Mouse (Mus musculus): ENCODE data around the gene Tns3. TPM values are rescaled to one million over a fixed set of nuclear protein-coding genes. Genes with fewer than 3 reads are reported as not detected.
"Not testable (repeated sequence)": the region's sequence is repeated elsewhere in the genome, so short reads cannot be mapped to it uniquely, and the experiment has no call there.

Gene Tns3
- polyA plus RNA-seq, 1 experiment from 2014 or later, result 58.1 TPM

DNA sequence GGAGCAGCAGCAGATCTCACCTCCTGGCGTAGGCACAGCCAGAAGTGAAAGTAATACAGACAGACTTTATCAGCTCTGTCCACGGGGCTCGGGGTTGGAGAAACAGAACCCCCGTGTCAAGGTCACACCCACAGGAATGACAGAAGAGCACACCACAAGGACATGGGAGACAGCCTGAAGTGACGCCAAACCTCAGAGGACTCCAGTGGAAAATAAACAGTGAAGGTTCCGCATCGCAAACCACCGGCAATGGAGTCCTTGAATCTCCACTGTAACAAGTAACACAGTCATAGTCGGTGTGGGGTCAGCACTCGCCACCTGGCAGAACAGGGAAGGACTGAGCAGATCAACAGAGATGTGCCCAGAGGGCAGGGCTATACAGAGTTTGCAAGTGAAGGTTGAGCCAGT lies 35.5 kb downstream of the Tns3 start:
- no peak overlapping the region for H3K27ac ChIP-seq (ENCODE audit: low read length)
- no peaks in the 10 kb centered on the region for H3K9me3 ChIP-seq (ENCODE audit: control insufficient read depth, low read length)
- H3K36me3 ChIP-seq (ENCODE audit: control insufficient read depth, insufficient read depth, low read length), result no peaks in the 10 kb centered on the region
- no peak for ATAC-seq (ENCODE audit: low read depth)
- H3K4me3 ChIP-seq (ENCODE audit: low read length), result no peak overlapping the region
- peaks cover 30% of the 10 kb centered on the region for H3K4me1 ChIP-seq (replicated peaks; ENCODE audit: control insufficient read depth, insufficient read depth, low read length)
- 0 out of 2 replicates have a peak overlapping the region, but pooled peaks have one; percentile 9 for H3K4me2 ChIP-seq (ENCODE audit: low read depth, low read length)
- WGBS, result 42% methylated on average over 10 of the region's 10 CpGs
- no peaks in the 10 kb centered on the region for H3K27me3 ChIP-seq (ENCODE audit: control insufficient read depth, insufficient read depth, low read depth, low read length)
- H3K9ac ChIP-seq (ENCODE audit: low read length), result 0 out of 2 replicates have a peak overlapping the region, but pooled peaks have one; percentile 6

DNA sequence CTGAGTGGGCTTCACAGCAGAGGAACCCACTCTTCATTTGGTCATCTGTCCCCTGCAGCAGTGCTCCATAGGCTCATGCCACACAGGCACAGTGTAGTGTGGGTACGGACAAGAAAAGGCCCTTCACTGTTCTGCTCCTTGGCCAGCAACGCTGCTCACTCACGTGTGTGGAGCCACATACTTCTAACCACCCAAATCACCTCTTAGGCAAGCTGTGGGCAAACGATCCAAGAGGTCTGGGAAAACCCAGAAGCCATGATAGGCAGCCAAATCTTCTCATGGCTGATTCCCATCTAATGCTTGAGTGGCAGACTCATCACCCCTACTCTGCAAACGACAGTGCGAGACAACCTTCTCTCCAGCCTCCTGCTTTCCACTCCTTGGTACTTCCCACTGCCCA lies 37.2 kb downstream of the Tns3 start:
- no peak overlapping the region for H3K9ac ChIP-seq (ENCODE audit: low read length)
- ATAC-seq (ENCODE audit: low read depth), result no peak

DNA sequence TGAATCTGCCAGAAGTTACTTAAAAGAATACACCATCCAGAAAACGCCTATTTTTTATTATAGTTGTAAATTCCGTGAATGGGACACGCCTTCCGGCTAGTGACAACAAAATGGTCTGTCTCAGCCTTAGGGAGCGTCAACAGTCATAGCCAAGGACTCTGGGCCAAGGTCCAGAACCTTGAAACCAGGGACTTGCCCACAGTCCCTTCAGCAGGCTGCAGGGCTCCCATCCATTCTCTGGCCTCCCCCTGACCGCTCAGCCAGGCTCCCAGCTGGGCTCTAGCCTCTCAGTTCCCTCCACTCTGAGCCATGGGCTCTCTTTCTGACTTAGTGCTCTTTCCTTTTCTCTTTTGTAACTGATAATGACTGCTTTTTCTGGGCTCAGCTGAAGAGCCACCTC lies 37.6 kb downstream of the Tns3 start:
- no peak for ATAC-seq (ENCODE audit: low read depth)
- Histone ChIP-seq H3K4me3 (ENCODE audit: low read length) (no peak overlapping the region), H3K27me3 (ENCODE audit: control insufficient read depth, insufficient read depth, low read depth, low read length) (no peaks in the 10 kb centered on the region), H3K4me1 (replicated peaks; ENCODE audit: control insufficient read depth, insufficient read depth, low read length) (peaks cover 35% of the 10 kb centered on the region), H3K36me3 (ENCODE audit: control insufficient read depth, insufficient read depth, low read length) (no peaks in the 10 kb centered on the region), H3K9ac (ENCODE audit: low read length) (no peak overlapping the region), H3K4me2 (ENCODE audit: low read depth, low read length) (no peak overlapping the region), H3K27ac (ENCODE audit: low read length) (no peak overlapping the region), H3K9me3 (ENCODE audit: control insufficient read depth, low read length) (no peaks in the 10 kb centered on the region)
- 87% methylated on average over 6 of the region's 6 CpGs for WGBS

More for the DNA sequence above, 37.2 kb downstream of the Tns3 start:
- Histone ChIP-seq H3K9me3 (ENCODE audit: control insufficient read depth, low read length) (no peaks in the 10 kb centered on the region), H3K36me3 (ENCODE audit: control insufficient read depth, insufficient read depth, low read length) (no peaks in the 10 kb centered on the region), H3K27ac (ENCODE audit: low read length) (no peak overlapping the region), H3K27me3 (ENCODE audit: control insufficient read depth, insufficient read depth, low read depth, low read length) (no peaks in the 10 kb centered on the region), H3K4me2 (ENCODE audit: low read depth, low read length) (no peak overlapping the region), H3K4me3 (ENCODE audit: low read length) (no peak overlapping the region), H3K4me1 (replicated peaks; ENCODE audit: control insufficient read depth, insufficient read depth, low read length) (peaks cover 33% of the 10 kb centered on the region)
- 73% methylated on average over 6 of the region's 6 CpGs for WGBS

DNA sequence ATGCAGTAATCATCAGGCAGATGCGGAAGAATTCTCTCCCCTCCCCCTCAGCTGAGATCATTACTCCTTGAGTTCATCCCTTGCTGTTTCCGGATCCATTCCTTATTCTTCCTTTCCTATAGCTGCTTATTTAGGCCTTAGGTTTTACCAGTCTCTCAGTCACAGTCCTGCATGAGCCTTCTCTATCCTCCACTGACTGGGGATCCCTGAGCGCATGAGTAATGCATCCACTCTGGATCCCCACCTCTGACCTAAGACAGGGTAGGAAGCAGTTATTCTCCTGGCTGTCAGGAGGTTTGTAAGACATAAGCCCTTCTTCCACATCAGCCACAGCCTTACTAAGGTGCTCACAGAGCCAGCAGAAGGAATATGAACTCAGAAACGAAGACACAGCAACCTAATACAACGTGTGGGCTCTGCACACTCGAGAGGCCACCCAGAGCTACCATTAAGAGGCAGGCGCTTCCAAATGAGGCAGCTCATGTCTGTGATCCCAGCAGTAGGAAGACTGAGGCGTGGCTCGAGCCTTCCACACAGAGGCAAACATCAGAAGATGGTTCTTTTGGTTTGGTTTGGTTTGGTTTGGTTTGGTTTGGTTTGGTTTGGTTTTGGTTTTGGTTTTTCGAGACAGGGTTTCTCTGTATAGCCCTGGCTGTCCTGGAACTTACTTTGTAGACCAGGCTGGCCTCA lies 38.3 kb downstream of the Tns3 start:
- H3K27me3 ChIP-seq (ENCODE audit: control insufficient read depth, insufficient read depth, low read depth, low read length), result no peaks in the 10 kb centered on the region
- H3K27ac ChIP-seq (ENCODE audit: low read length), result no peak overlapping the region; the same call in 1 of the 2 replicates
- H3K4me2 ChIP-seq (ENCODE audit: low read depth, low read length), result no peak overlapping the region
- no peaks in the 10 kb centered on the region for H3K9me3 ChIP-seq (ENCODE audit: control insufficient read depth, low read length)
- no peak for ATAC-seq (ENCODE audit: low read depth)
- H3K9ac ChIP-seq (ENCODE audit: low read length), result no peak overlapping the region
- no peak overlapping the region for H3K4me3 ChIP-seq (ENCODE audit: low read length)
- H3K4me1 ChIP-seq (replicated peaks; ENCODE audit: control insufficient read depth, insufficient read depth, low read length), result peaks cover 42% of the 10 kb centered on the region
- H3K36me3 ChIP-seq (ENCODE audit: control insufficient read depth, insufficient read depth, low read length), result no peaks in the 10 kb centered on the region
- WGBS, result 65% methylated on average over 10 of the region's 10 CpGs

DNA sequence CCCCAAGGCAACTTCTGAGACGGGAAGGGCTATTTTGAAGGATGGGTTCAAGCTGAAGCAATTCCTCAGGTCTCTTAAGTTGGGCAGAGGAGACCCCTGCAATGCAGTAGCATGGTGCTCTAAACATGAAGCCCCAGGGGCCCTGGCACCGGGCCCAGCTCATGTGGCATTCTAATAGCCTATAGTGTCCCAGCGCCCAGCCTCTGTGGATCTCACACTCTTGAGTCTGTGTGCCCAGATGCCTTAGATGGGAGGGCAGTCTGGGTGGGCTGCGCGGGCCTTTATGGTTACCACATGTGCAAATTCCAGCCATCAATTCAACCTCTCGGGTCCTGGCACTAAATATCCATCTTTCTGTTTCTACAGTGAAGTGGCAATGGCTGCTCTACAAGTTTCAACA lies 38.9 kb downstream of the Tns3 start:
- H3K4me2 ChIP-seq (ENCODE audit: low read depth, low read length), result no peak overlapping the region
- WGBS, result 38% methylated on average over 6 of the region's 6 CpGs
- no peaks in the 10 kb centered on the region for H3K36me3 ChIP-seq (ENCODE audit: control insufficient read depth, insufficient read depth, low read length)
- H3K9me3 ChIP-seq (ENCODE audit: control insufficient read depth, low read length), result no peaks in the 10 kb centered on the region
- no peak for ATAC-seq (ENCODE audit: low read depth)
- peaks cover 44% of the 10 kb centered on the region for H3K4me1 ChIP-seq (replicated peaks; ENCODE audit: control insufficient read depth, insufficient read depth, low read length)
- H3K27ac ChIP-seq (ENCODE audit: low read length), result no peak overlapping the region; the same call in 1 of the 2 replicates
- H3K9ac ChIP-seq (ENCODE audit: low read length), result no peak overlapping the region
- H3K4me3 ChIP-seq (ENCODE audit: low read length), result no peak overlapping the region
- no peaks in the 10 kb centered on the region for H3K27me3 ChIP-seq (ENCODE audit: control insufficient read depth, insufficient read depth, low read depth, low read length)

DNA sequence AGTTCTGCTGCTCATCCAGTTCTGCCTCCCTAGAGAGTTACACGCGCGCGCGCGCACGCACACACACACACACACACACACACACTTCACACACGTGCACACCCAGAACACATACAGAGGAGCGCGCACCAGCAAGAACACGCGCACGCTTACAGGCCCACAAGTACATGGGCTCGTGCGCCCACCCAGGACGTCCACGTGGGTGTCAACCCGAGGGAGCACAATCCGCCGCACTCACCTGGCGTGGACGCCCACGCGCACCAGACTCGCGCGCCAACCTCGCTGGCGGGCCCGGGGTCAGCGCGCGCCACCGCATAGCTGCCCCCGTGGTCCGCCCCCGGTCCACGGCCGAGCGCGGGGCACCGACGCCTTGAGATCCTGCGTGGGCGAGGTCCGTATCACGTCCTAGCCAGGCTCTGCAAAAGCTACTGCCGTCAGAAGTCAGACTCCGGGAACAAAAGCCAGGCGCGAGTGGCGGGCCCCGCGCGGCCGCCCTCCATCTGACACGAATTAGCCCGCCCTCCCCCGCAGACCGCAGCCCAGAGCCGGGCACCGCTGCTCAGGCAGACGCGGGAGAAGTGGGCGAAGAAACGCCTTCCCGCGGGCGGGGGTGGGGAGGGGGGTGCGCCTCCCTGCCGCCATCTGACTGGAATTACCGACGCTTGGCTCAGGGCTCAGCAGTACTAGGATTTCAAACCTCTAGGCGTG lies 40.0 kb downstream of the Tns3 start:
- 1% methylated on average over 73 of the region's 74 CpGs for WGBS
- peak; percentile 79 for ATAC-seq (ENCODE audit: low read depth)
- peak overlapping the region; percentile 45 for H3K27ac ChIP-seq (ENCODE audit: low read length)
- peak overlapping the region; percentile 69 for H3K4me3 ChIP-seq (ENCODE audit: low read length)
- H3K36me3 ChIP-seq (ENCODE audit: control insufficient read depth, insufficient read depth, low read length), result no peaks in the 10 kb centered on the region
- no peaks in the 10 kb centered on the region for H3K9me3 ChIP-seq (ENCODE audit: control insufficient read depth, low read length)
- H3K4me2 ChIP-seq (ENCODE audit: low read depth, low read length), result peak overlapping the region; percentile 100
- peaks cover 37% of the 10 kb centered on the region for H3K4me1 ChIP-seq (replicated peaks; ENCODE audit: control insufficient read depth, insufficient read depth, low read length)
- peak overlapping the region; percentile 78 for H3K9ac ChIP-seq (ENCODE audit: low read length)
- no peaks in the 10 kb centered on the region for H3K27me3 ChIP-seq (ENCODE audit: control insufficient read depth, insufficient read depth, low read depth, low read length)

DNA sequence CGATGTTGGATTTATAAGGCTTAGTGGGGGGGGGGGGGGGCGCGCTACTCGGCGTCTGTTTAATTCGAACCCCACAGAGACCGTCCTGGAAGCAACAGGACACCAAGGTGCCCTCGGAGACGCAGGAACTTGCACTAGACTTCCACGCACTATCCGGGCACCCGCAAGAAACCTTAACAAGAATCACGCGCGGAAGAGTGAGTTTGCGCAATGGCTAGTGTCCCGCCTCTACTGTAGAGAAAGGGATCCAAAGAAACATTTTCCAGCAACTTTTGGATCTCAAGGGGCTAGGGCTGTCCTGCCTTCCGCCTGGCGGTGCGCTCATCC lies 40.5 kb downstream of the Tns3 start:
- peak overlapping the region; percentile 69 for H3K4me3 ChIP-seq (ENCODE audit: low read length)
- H3K4me2 ChIP-seq (ENCODE audit: low read depth, low read length), result peak overlapping the region; percentile 100
- H3K9ac ChIP-seq (ENCODE audit: low read length), result peak overlapping the region; percentile 78
- no peaks in the 10 kb centered on the region for H3K36me3 ChIP-seq (ENCODE audit: control insufficient read depth, insufficient read depth, low read length)
- H3K4me1 ChIP-seq (replicated peaks; ENCODE audit: control insufficient read depth, insufficient read depth, low read length), result peaks cover 33% of the 10 kb centered on the region
- no peak for ATAC-seq (ENCODE audit: low read depth)
- 1% methylated on average over 20 of the region's 20 CpGs for WGBS
- peak overlapping the region; percentile 45; the same call in 1 of the 2 replicates for H3K27ac ChIP-seq (ENCODE audit: low read length)
- H3K27me3 ChIP-seq (ENCODE audit: control insufficient read depth, insufficient read depth, low read depth, low read length), result no peaks in the 10 kb centered on the region
- H3K9me3 ChIP-seq (ENCODE audit: control insufficient read depth, low read length), result no peaks in the 10 kb centered on the region

- no peak overlapping the region for H3K4me2 ChIP-seq (ENCODE audit: low read depth, low read length)
- H3K9ac ChIP-seq (ENCODE audit: low read length), result no peak overlapping the region
- no peak for ATAC-seq (ENCODE audit: low read depth)
- H3K9me3 ChIP-seq (ENCODE audit: control insufficient read depth, low read length), result no peaks in the 10 kb centered on the region
- 65% methylated on average over 6 of the region's 6 CpGs for WGBS
- no peak overlapping the region for H3K4me3 ChIP-seq (ENCODE audit: low read length)
- no peaks in the 10 kb centered on the region for H3K36me3 ChIP-seq (ENCODE audit: control insufficient read depth, insufficient read depth, low read length)
- no peak overlapping the region for H3K27ac ChIP-seq (ENCODE audit: low read length)
- H3K4me1 ChIP-seq (replicated peaks; ENCODE audit: control insufficient read depth, insufficient read depth, low read length), result peaks cover 40% of the 10 kb centered on the region
- no peaks in the 10 kb centered on the region for H3K27me3 ChIP-seq (ENCODE audit: control insufficient read depth, insufficient read depth, low read depth, low read length)
Measured at GRCm38 (mm10) chr11:8622668-8623067, 41.7 kb downstream of the Tns3 start.

DNA sequence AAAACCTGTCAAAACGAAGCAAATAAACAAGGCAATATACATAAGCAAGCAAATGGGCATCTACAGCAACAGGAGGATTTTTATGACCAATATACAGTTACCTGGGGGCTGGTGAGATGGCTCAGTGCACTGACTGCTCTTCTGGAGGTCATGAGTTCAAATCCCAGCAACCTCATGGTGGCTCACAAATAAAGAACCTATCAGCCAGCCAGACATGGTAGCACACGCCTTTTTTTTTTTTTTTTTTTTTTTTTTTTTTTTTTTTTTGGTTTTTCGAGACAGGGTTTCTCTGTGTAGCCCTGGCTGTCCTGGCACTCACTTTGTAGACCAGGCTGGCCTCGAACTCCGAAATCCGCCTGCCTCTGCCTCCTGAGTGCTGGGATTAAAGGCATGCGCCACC lies 45.2 kb downstream of the Tns3 start:
- H3K27me3 ChIP-seq (ENCODE audit: control insufficient read depth, insufficient read depth, low read depth, low read length); H3K4me3 ChIP-seq (ENCODE audit: low read length); H3K9ac ChIP-seq (ENCODE audit: low read length); H3K36me3 ChIP-seq (ENCODE audit: control insufficient read depth, insufficient read depth, low read length); ATAC-seq (ENCODE audit: low read depth); H3K9me3 ChIP-seq (ENCODE audit: control insufficient read depth, low read length); H3K27ac ChIP-seq (ENCODE audit: low read length); H3K4me2 ChIP-seq (ENCODE audit: low read depth, low read length): not testable (repeated sequence)
- peaks cover 28% of the 10 kb centered on the region for H3K4me1 ChIP-seq (replicated peaks; ENCODE audit: control insufficient read depth, insufficient read depth, low read length)
- 80% methylated on average over 6 of the region's 7 CpGs for WGBS
